Mouse (Mus musculus) spleen, adult 2 months (tissue): ENCODE data around the gene Shank1. TPM values are rescaled to one million over a fixed set of nuclear protein-coding genes. Genes with fewer than 3 reads are reported as not detected.

Experiments
- DNase-seq, 2 experiments: peaks; one replicate each; pipeline versions ENCODE4 v3.0.0 to v3.0.0-alpha.2; 2012 to 2021; ENCODE audit warnings: low spot score in 2 of 2, low read depth in 1 of 2
- H3K27ac ChIP-seq: fragments of 200-500 bp; 2 replicates; pipeline ENCODE4 v1.5.1; 2012; ENCODE audit warnings: low read length, inconsistent platforms; ENCODE audit not compliant: insufficient read depth
- H3K27me3 ChIP-seq: fragments of 200-500 bp; 2 replicates; pipeline ENCODE4 v1.6.1; 2012; ENCODE audit warnings: mild to moderate bottlenecking, moderate library complexity, low read length, inconsistent platforms; ENCODE audit not compliant: control insufficient read depth, insufficient read depth
- H3K36me3 ChIP-seq: fragments of 200-500 bp; 2 replicates; pipeline ENCODE4 v1.6.1; 2012; ENCODE audit warnings: mild to moderate bottlenecking, low read length, inconsistent platforms; ENCODE audit not compliant: control insufficient read depth, insufficient read depth
- H3K4me1 ChIP-seq: fragments of 200-500 bp; 2 replicates; pipeline ENCODE4 v1.6.1; 2011; ENCODE audit warnings: inconsistent platforms; ENCODE audit not compliant: control insufficient read depth, insufficient read depth, insufficient read length
- H3K4me3 ChIP-seq: fragments of 200-500 bp; 2 replicates; pipeline ENCODE4 v1.5.1; 2011; ENCODE audit warnings: mild to moderate bottlenecking, inconsistent platforms; ENCODE audit not compliant: insufficient read depth, insufficient read length; ENCODE audit errors: extremely low read depth
- CTCF ChIP-seq: fragments of 200-500 bp; IDR thresholded peaks from 2 replicates; pipeline ENCODE4 v1.5.1; 2011; ENCODE audit warnings: mild to moderate bottlenecking, inconsistent platforms; ENCODE audit not compliant: insufficient read depth, insufficient read length, insufficient replicate concordance; ENCODE audit errors: extremely low read depth
- POLR2A ChIP-seq: fragments of 200-500 bp; IDR thresholded peaks from 2 replicates; pipeline ENCODE4 v1.6.1; 2011; ENCODE audit warnings: low read depth, low read length, inconsistent platforms
- WGBS: fragments of 180-500 bp; shearing (Covaris S2); methylation state at CpG from one replicate; pipeline ENCODE4 v1.1.7; 2018; 5-methylcytosine and 5-hydroxymethylcytosine counted together
- polyA plus RNA-seq: library from polyadenylated mRNA; depleted of rRNA; stranded (reverse); fragments of >200 nt; gene quantifications from 2 replicates; pipeline ENCODE4 v1.2.3, GENCODE M21; 2012

Shank1 gene
- polyA plus RNA-seq, 1 experiment = 4.5 TPM

DNA sequence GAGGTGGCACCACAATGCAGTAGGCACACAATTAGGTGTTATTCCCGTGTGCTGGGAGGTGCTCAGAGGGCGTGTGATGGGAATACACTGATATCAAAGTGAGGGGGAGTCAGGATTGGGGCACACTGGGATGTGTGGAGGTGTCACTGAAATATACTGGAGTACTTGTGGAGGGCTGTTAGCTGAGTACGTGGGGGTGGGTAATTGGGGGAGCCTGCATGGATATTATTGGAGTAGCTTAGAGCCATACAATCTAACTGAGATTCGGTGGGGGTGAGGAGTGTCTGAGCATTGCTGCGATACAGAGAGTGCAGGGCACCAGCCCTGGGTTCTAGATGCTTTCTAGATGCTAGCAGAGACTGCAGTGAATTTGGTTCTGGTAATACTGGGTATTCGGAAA lies 30.2 kb downstream of the Shank1 start:
- 62% methylated on average over 6 of the region's 6 CpGs for WGBS
- H3K27me3 ChIP-seq = peaks cover 11% of the 10 kb centered on the region
- no peak for DNase-seq

DNA sequence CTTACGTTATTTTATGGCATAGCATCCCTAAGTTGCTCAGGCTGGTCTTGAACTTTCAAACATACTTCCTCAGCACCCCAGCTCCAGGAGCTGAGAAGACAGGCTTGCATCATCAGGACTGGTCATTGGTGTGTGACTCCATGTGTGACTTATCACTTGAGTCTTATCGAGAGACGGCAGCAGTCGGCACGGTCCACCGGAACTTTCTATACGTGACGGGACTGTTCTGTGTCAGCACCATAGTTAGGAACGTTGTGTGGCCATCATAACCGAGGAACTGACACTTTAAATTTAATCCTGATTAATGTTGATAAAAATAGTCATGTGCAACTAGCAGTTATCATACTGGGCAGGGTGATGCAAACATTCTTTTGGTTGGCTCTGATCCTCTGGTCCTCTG lies 31.1 kb downstream of the Shank1 start:
- Histone ChIP-seq H3K4me3 (no peak overlapping the region), H3K27ac (no peak overlapping the region), H3K36me3 (no peaks in the 10 kb centered on the region), H3K4me1 (peaks cover 3% of the 10 kb centered on the region; the same call in 1 of the 2 replicates), H3K27me3 (peaks cover 6% of the 10 kb centered on the region)
- DNase-seq = no peak
- 86% methylated on average over 10 of the region's 10 CpGs for WGBS
- TF ChIP-seq POLR2A (no peak), CTCF (no peak)

More for the DNA sequence above, 30.2 kb downstream of the Shank1 start:
- no peak overlapping the region for H3K4me3 ChIP-seq
- no peak overlapping the region for H3K27ac ChIP-seq
- TF ChIP-seq POLR2A = no peak
- TF ChIP-seq CTCF = no peak
- H3K36me3 ChIP-seq = no peaks in the 10 kb centered on the region
- H3K4me1 ChIP-seq = peaks cover 3% of the 10 kb centered on the region; the same call in 1 of the 2 replicates

DNA sequence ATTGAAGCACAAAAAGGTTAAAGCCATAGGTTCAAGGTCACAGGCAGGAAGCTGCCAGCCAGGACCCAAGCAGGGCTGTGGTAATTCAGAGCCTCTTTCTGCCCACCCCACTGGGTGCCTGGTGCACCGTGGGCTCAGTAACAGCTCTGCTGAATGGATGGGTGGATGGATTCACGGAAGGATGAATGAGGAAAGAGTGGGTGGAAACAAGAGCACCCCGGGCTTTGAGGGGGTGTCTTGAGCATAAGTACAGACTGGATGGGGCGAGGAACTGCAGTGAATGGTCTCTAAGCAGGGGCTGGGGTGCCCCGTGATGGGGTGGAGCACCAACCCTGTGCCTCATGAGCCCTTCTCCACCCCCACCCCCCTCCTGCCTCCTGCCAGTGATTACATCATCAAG lies 31.7 kb downstream of the Shank1 start:
- no peaks in the 10 kb centered on the region for H3K36me3 ChIP-seq
- DNase-seq = no peak
- no peak overlapping the region for H3K4me3 ChIP-seq
- WGBS = 64% methylated on average over 5 of the region's 5 CpGs
- H3K27me3 ChIP-seq = 0 out of 2 replicates have a peak, but pooled peaks cover 4% of the 10 kb centered on the region
- peaks cover 3% of the 10 kb centered on the region; the same call in 1 of the 2 replicates for H3K4me1 ChIP-seq
- H3K27ac ChIP-seq = no peak overlapping the region
- no peak for TF ChIP-seq POLR2A
- TF ChIP-seq CTCF = no peak

- Histone ChIP-seq H3K4me3 (no peak overlapping the region), H3K4me1 (peaks cover 3% of the 10 kb centered on the region; the same call in 1 of the 2 replicates), H3K27me3 (no peaks in the 10 kb centered on the region), H3K36me3 (no peaks in the 10 kb centered on the region), H3K27ac (no peak overlapping the region)
- no peak for DNase-seq
- WGBS = 26% methylated on average over 11 of the region's 11 CpGs
- TF ChIP-seq POLR2A = no peak
Observed at GRCm38 (mm10) chr7:44343459-44344015, 33.5 kb downstream of the Shank1 start.

GRCm38 (mm10) chr7:44344622-44345021 lies 34.6 kb downstream of the Shank1 start:
- Histone ChIP-seq H3K27ac (no peak overlapping the region), H3K27me3 (no peaks in the 10 kb centered on the region), H3K4me1 (peaks cover 3% of the 10 kb centered on the region; the same call in 1 of the 2 replicates), H3K4me3 (peak overlapping the region; percentile 58; the same call in 1 of the 2 replicates), H3K36me3 (no peaks in the 10 kb centered on the region)
- TF ChIP-seq POLR2A (no peak), CTCF (no peak)
- DNase-seq = peak; percentile 42 to 56
- 23% methylated on average over 12 of the region's 12 CpGs for whole genome bisulfite sequencing

- no peak for DNase-seq
- 9% methylated on average over 3 of the region's 3 CpGs for WGBS
- Histone ChIP-seq H3K27me3 (peaks cover 24% of the 10 kb centered on the region), H3K4me3 (no peak overlapping the region), H3K4me1 (peaks cover 3% of the 10 kb centered on the region; the same call in 1 of the 2 replicates), H3K36me3 (no peaks in the 10 kb centered on the region), H3K27ac (no peak overlapping the region)
- TF ChIP-seq POLR2A (no peak), CTCF (no peak)
Observed at GRCm38 (mm10) chr7:44349043-44349442, 39.0 kb downstream of the Shank1 start.

GRCm38 (mm10) chr7:44350957-44351711 lies 41.1 kb downstream of the Shank1 start:
- H3K27ac ChIP-seq = no peak overlapping the region
- TF ChIP-seq CTCF (peak; percentile 65; the same call in 1 of the 2 replicates), POLR2A (no peak)
- H3K27me3 ChIP-seq = peaks cover 28% of the 10 kb centered on the region
- DNase-seq = peak; percentile 59 to 71
- H3K4me1 ChIP-seq = no peaks in the 10 kb centered on the region
- no peaks in the 10 kb centered on the region for H3K36me3 ChIP-seq
- H3K4me3 ChIP-seq = no peak overlapping the region
- 4% methylated on average over 25 of the region's 25 CpGs for WGBS
